Mouse (Mus musculus) thymus, adult 2 months (tissue): Measurements from ENCODE around the gene Krt33b. TPM values are rescaled to one million over a fixed set of nuclear protein-coding genes. Genes with fewer than 3 reads are reported as not detected.

Experiments
- DNase-seq: peaks from one replicate; pipeline ENCODE4 v3.0.0; 2021
- H3K27ac ChIP-seq: fragments of 200-500 bp; 2 replicates; pipeline ENCODE4 v1.5.1; 2012; ENCODE audit warnings: low read length, control low read depth; ENCODE audit not compliant: control insufficient read depth, insufficient read depth
- H3K27me3 ChIP-seq: fragments of 200-500 bp; 2 replicates; pipeline ENCODE4 v1.6.1; 2012; ENCODE audit warnings: mild to moderate bottlenecking, low read length, moderate library complexity, mixed read lengths; ENCODE audit not compliant: control insufficient read depth, insufficient read depth
- H3K36me3 ChIP-seq: fragments of 200-500 bp; 2 replicates; pipeline ENCODE4 v1.6.1; 2012; ENCODE audit warnings: mild to moderate bottlenecking, low read length, moderate library complexity; ENCODE audit not compliant: control insufficient read depth, insufficient read depth
- H3K4me1 ChIP-seq: fragments of 200-500 bp; replicated peaks from 2 replicates; pipeline ENCODE4 v1.6.1; 2012; ENCODE audit warnings: low read length; ENCODE audit not compliant: control insufficient read depth, insufficient read depth
- H3K4me3 ChIP-seq: fragments of 200-500 bp; 2 replicates; pipeline ENCODE4 v1.5.1; 2012; ENCODE audit warnings: mild to moderate bottlenecking, low read length, control low read depth, moderate library complexity; ENCODE audit not compliant: control insufficient read depth, insufficient read depth
- CTCF ChIP-seq: fragments of 200-500 bp; IDR thresholded peaks from 2 replicates; pipeline ENCODE4 v1.5.1; 2012; ENCODE audit warnings: mild to moderate bottlenecking, control low read depth, low read length, moderate library complexity, borderline replicate concordance; ENCODE audit not compliant: control insufficient read depth, poor library complexity, insufficient read depth; ENCODE audit errors: extremely low read depth
- POLR2A ChIP-seq: fragments of 200-500 bp; IDR thresholded peaks from 2 replicates; pipeline ENCODE4 v1.6.1; 2012; ENCODE audit warnings: mild to moderate bottlenecking, low read length, control low read depth, moderate library complexity; ENCODE audit not compliant: control insufficient read depth, poor library complexity, insufficient read depth; ENCODE audit errors: extremely low read depth
- WGBS: fragments of 180-500 bp; shearing (Covaris S2); methylation state at CpG from one replicate; pipeline ENCODE4 v1.1.7; 2018; 5-methylcytosine and 5-hydroxymethylcytosine counted together
- polyA plus RNA-seq: library from polyadenylated mRNA; depleted of rRNA; stranded (reverse); fragments of >200 nt; gene quantifications from 2 replicates; pipeline ENCODE4 v1.2.3, GENCODE M21; 2012

Gene Krt33b
- polyA plus RNA-seq, 1 experiment = 0.44 TPM

DNA sequence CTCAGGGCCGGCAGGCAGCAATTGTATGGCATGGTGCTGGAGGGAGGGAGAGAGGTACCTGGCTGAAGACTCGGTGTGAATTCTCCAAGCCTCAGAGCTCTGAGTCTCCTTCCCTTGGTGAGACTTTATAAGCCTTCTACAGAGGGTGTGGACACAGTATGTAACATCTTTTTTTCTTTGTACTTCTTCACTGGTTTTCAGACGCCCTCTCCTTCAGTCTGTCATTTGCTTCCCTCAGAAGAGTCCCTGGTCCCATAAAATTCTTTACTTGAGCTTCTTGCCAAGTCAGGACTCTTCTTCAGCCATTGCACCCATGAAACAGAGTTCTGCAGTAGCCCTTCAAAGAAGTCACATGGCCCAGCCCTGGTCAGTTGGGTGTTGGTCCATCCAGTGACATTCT is 20.8 kb upstream of the Krt33b start, which contains the start of gene Krt31:
Gene Krt31, minus strand, starts transcription at position 101 of the 400 bp plus-strand sequence.
- WGBS = 92% methylated on average over 3 of the region's 3 CpGs
- Histone ChIP-seq H3K27ac (no peak within 1 kb of the TSS), H3K27me3 (no peaks in the 10 kb centered on the region), H3K4me1 (no peaks in the 10 kb centered on the region), H3K4me3 (no peak within 1 kb of the TSS), H3K36me3 (no peaks in the 10 kb centered on the region)
- DNase-seq = no peak
- TF ChIP-seq POLR2A (no peak), CTCF (no peak)

DNA sequence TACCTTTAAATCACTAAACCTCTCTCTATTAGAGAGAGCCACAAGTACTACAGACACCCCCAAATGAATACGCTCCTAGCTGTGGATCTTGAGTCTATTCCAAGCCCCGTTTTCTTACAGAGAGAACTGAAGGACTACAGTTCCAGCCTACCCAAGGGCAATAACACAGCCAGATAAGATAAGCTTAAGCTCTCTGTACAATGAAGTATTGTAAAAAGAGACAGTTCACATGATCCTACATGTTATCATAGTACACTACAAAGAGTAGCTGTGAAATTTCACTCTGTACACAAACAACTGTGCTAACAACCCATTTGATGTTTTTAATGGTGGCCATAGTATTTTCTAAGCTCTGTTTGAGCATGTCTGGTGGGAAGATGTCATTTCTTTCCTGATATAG is 17.5 kb upstream of the Krt33b start:
- WGBS = 92% methylated on average over 2 of the region's 2 CpGs
- Histone ChIP-seq H3K27me3 (no peaks in the 10 kb centered on the region), H3K4me1 (no peaks in the 10 kb centered on the region), H3K36me3 (no peaks in the 10 kb centered on the region), H3K4me3 (no peak overlapping the region), H3K27ac (no peak overlapping the region)
- DNase-seq = no peak
- TF ChIP-seq CTCF (no peak), POLR2A (no peak)

DNA sequence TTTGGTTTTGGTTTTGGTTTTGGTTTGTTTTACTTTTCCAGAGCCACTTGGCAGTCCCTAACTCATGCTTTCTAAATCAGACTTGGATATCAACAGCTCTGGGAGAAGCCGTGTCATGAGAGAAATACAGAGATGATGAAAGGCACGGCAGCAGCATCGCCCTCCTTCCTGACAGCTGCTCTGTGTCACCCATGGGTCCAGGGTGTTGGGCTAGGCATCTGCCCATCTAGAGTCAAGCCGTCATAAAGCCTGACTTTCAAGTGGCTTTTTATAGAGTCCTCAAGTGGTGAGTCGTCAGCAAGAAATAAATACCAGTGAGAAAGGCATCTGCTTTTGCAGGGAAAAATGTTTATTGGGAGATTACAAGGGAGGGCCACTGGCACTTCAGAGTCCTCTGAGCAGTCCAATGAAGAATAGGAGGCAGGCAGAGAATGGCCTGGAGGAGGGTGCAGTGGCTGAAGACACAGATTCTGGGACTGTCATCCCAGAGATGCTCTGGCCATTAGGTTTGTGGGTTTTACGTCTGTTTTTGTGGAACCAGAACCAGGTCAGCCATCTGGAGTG is 16.7 kb upstream of the Krt33b start:
- 76% methylated on average over 6 of the region's 6 CpGs for WGBS
- DNase-seq = no peak
- no peaks in the 10 kb centered on the region for H3K4me1 ChIP-seq
- no peaks in the 10 kb centered on the region for H3K27me3 ChIP-seq
- H3K27ac ChIP-seq = no peak overlapping the region
- TF ChIP-seq CTCF = no peak
- TF ChIP-seq POLR2A = no peak
- no peaks in the 10 kb centered on the region for H3K36me3 ChIP-seq
- H3K4me3 ChIP-seq = no peak overlapping the region

DNA sequence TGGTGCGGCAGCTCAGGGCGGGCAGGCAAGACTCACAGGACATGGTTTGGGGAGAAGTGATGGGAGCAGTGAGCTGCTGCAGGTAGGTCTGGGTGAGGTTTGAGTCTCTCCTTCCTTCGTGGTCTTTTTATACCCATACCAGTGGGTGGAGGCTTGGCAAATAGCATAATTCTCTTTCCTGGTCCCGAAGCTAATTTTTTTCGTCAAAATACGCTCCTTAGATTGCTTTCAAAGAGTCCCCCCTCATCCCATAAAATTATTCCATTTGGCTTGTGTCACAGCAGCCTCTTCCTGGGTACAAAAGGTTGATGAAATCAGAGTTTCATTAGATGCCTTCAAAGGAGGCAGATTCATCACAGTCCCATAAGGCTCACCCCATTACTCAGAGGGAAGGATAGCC is 11.8 kb upstream of the Krt33b start, which contains the start of gene Krt34:
Gene Krt34, minus strand, starts transcription at position 101 of the 400 bp plus-strand sequence.
- Histone ChIP-seq H3K4me1 (no peaks in the 10 kb centered on the region), H3K27ac (no peak within 1 kb of the TSS), H3K4me3 (no peak within 1 kb of the TSS), H3K36me3 (no peaks in the 10 kb centered on the region), H3K27me3 (no peaks in the 10 kb centered on the region)
- DNase-seq = no peak
- no peak for TF ChIP-seq CTCF
- no peak for TF ChIP-seq POLR2A
- 92% methylated on average over 6 of the region's 6 CpGs for WGBS

DNA sequence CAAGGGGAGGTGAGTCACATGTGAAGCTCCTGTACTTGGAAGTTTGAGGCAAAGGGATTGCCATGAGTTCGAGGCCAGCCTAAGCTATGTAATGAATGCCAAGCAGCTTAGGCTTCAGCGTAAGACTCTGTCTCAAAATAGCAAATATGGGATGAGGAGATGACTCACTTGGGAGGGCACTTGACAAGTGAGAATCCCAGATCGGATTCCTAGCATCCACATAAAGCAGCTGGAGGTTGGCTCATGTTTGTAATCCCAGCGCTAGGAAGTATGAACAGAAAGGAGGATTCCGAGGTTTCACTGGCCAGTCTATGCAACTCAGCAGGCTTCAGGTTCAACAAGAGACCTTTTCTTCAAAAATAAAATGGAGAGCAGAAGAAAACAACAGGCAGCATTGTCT is 8.2 kb downstream of the Krt33b start:
- WGBS = 90% methylated on average over 5 of the region's 5 CpGs
- Histone ChIP-seq H3K36me3 (no peaks in the 10 kb centered on the region), H3K4me1 (no peaks in the 10 kb centered on the region), H3K27me3 (no peaks in the 10 kb centered on the region), H3K27ac (no peak overlapping the region), H3K4me3 (no peak overlapping the region)
- TF ChIP-seq CTCF (no peak), POLR2A (no peak)
- DNase-seq = no peak

DNA sequence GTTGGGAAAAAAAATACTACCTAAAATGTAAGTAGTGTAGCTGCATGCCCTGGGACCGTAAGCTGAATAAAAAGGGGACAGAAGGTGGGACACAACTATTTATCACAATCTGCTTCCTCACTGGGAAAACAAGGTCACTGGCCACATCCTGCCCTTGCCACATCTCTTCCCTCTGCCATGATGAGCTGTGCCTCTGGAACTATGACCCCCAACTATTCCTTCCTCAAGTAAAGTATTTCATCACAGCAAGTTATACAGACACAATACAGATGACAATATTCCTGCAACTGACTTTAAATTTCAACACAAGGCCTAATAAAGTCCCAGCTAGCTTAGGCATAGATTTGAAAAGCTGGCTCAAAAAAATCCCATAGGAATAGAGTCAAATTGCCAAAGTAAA is 10.2 kb downstream of the Krt33b start:
- Histone ChIP-seq H3K27me3 (no peaks in the 10 kb centered on the region), H3K4me1 (no peaks in the 10 kb centered on the region), H3K27ac (no peak overlapping the region), H3K4me3 (no peak overlapping the region), H3K36me3 (no peaks in the 10 kb centered on the region)
- WGBS = 72% methylated on average over 1 of the region's 1 CpGs
- no peak for DNase-seq
- TF ChIP-seq CTCF (no peak), POLR2A (no peak)

DNA sequence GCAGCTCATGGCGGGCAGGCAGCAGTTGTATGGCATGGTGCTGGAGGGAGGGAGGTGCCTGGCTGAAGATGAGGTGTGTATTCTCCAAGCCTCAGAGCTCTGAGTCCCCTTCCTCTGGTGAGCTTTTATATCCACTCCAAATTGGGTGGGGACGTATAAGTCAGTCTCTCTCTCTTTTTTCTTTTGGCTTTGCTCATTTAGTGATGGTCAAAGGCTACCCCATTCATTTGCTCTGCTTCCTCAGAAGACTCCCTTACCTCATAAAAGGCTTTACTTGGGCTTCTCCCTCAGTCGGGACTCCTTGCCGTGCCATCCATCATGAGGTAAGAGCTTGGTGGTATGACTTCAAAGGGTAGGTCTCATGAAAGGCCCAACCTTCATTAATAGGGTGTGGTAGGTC is 13.6 kb downstream of the Krt33b start, which contains the start of gene Krt33a:
Gene Krt33a, minus strand, starts transcription at position 101 of the 400 bp plus-strand sequence.
- Histone ChIP-seq H3K4me1 (no peaks in the 10 kb centered on the region), H3K36me3 (no peaks in the 10 kb centered on the region), H3K4me3 (no peak within 1 kb of the TSS), H3K27ac (no peak within 1 kb of the TSS), H3K27me3 (no peaks in the 10 kb centered on the region)
- no peak for DNase-seq
- 86% methylated on average over 4 of the region's 4 CpGs for WGBS
- TF ChIP-seq POLR2A = no peak
- TF ChIP-seq CTCF = no peak
